Mouse (Mus musculus) ZHBTc4 (cell line): Measurements from ENCODE around the gene Fbp2.
A peak's percentile ranks its signal among the peaks of the same experiment; 100 is the strongest.

Experiments
- DNase-seq: peaks from one replicate; pipeline ENCODE4 v3.0.0-alpha.2; 2011; ENCODE audit warnings: low read depth, low spot score

The Fbp2 gene

DNA sequence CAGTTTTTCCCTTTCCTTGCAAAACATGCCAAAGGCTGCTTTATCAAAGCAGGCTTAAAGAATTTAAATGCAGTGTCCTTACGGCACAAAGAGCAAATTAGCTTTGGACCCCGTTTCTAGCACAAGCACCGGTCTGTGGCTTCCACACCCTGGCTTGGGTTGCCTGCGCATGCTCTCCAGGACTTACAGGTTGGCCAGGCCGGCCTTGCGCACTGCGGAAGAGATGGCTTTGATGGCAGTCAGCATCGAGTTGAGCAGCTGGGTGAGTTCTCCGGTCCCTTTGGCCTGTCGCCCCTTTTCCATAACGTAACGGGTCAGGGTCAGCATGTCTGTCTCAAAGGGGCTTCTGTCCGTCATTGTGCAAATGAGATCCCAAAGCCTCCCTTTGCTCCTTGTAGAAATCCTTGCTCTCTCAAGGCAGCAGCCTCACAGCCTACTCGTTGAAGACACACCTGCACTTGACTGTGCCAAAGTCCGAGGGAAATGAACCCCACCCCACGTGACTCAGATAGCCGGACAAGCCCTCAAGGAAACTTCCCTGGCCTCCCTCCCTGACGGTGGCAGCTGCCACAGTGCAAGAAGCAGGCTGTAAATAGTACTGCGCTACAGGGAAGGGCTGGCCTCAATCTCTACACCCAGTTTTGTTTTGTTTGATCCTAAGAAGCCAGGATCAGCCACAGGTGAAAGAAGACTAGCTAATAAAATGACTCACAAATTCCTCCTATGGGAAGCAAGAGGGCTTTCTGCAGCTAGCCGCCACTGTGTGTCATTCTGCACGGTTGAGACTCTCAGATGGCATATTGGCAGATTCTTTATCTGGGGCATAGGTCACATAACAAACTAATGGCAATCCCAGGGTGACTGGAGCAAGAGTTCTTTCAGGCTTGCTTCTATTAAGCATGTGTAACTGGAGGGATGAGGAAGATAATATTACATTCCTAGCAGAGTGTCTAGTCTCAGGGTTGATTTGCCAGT, at the start of gene Fbp2:
Gene Fbp2, minus strand, starts transcription at position 482 of the 975 bp plus-strand sequence.
- peak; percentile 69 for DNase-seq

DNA sequence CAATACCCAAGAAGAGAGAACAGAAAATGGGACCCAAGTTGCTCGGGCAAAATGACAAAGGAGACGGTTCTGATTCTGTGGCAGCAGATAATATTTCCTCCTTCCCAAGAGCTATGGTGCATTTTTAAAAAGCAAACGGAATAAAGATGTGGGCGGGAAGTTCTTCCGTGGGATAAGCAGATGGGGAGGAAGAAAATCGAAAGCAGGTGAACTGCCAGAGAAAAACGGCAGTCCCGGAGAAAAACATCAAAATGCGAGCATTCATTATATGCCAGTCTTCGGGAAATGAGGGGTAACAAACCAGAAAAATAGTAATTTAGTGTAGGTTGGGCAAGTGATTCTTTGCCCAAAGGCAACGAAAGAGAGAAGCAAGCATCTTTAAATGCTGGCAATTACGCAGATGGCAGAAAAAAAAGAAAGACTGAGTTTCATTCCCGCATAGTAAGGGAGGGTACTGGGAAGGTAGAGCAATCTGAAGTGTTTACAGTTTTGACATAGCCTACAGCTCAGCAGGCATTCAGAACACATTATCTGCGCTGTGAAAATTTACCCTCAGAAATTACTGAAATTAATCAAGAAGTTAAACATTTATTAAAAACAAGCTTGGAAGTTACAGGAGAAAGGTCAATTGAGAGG, 49.4 kb upstream of the Fbp2 start:
- no peak for DNase-seq

DNA sequence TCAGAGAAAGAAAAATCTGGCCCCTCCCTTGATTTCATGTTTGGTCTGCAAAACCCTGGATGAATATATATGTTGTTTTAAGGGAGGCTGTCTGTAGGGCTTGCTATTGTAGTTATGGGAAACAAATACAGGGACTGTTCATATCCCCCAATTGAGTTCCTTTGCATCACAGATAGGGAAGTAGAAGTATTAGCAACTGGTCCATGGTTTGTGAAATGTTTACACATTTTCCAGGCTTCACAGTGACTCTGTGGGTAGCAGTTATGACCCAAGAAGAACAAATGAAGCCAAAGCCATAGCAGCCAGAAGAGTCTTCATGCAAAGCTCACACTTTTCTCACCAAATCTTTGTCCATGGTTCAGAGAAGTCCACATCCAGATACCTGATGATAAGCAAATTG, 42.9 kb upstream of the Fbp2 start:
- DNase-seq = no peak

DNA sequence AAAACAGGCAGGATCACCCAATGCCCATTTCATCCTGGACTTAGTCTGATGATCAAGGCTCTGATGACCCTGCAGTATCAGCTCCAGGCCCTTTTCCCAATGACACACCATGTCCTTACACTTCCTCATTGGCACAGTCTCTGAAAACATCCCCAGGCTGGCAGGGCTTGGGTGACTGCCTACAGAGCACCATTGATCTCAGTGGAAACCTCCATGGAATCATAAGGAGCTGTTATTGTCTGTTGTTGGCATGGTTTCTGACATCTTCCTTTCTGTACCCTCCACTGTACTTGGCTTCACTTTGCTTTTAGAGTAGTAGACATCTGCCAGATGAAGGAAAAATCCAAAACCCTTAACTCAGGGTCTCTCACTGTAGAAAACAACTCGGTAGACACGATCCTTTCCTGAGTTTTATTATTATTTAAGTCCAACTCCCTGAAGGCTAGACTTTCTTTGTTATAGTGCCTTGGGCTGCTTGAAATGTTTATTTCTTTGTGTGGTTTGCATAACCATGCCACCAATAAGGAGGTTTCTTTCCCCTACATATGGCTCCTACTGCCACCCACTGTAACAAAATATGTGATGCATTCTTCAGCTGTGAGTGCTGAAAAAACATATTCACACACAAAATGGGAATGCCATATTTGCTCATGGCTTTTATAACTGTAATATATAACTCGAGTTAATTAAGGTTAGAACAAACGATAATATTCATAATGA, 39.9 kb upstream of the Fbp2 start:
- no peak for DNase-seq

DNA sequence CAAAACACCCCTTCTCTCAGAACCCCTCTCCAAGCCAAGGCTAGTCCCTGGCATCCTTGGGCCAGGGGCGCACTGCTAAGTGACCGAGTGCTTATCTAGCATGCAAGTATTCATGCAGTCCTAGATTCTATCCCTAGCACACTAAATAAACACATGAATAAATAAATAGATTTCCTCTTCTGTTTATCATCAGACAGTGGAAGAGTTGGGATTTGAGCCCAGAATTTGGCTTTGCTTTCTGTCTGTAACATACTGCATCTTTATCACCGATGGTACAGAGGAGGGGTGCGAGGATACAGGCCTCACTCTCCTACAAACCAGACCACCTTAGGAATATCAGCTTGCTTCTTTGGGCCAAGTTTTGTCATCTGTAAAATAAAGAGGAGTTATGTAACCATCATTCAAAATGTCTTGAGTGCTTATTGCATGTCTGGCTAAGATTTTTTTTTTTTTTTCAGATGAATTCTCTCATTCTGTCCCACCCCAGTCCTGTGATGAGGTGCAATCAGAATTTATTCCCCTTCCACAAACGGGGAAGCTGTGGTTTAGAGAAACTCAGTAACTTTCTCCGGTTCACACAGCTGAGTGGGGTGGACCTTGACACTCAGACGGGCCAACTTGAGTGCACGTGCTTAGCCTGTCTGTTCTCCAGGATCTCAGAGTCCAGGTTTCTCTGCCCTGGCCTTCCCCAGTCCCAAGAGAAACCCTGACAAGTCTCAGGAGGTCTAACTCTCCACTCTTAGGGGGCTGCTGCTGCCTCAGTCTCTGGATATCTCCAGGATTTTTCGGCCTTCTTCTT, 35.0 kb upstream of the Fbp2 start:
- no peak for DNase-seq

DNA sequence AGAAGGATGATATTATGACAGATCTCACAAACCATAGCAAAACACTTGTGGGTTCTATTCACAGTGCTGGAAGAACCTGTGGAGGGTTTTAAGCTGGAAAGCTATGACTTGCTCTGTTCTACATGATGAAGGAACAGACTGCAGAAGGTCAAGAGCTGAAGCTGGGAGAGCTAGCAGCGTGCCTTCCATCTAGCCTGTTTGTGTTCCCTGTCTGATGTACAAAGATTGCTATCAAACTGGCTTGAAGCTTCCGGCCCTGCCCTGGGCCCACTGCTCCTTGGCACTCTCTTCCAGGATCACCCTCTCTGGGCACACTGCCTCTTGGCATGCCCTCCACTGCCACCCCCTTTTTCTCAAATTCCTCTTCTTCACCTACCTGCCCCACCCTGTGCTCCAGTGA, 31.1 kb upstream of the Fbp2 start:
- DNase-seq = no peak

DNA sequence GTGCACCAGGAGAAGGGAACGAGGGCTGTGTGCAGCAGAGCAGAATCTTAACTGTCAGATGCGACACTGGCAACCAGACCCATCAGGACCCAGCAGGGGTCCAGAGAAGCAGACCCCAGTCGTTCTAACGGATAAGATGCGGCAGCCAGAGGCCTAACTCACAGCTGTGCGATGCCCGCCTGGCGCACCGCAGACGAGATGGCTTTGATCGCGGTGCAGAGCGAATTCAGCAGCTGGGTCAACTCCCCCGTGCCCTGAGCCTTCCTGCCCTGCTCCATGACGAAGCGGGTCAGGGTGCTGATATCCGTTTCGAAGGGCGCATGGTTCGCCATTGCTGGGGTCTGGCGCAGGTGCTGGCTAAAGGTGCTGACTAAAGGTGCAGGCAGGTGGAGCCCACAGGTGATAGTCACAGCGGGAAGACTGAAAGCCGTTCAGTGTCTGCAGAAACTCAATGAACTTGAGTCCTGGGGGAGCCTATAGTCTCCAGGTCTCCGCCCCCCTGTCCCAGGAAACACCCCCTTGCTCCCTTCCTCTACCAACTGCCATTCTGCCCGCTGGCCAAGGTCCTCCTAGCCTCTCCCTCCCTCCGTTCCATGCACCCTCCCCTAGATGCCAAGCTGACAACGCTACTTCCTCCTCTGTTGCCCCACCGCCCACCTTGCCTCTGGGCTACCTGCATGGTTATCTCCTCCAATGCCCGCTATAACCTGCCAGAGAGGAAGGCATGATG, 29.7 kb upstream of the Fbp2 start, which contains the start of gene Fbp1:
Gene Fbp1, minus strand, starts transcription at position 571 of the 730 bp plus-strand sequence.
- DNase-seq = peak; percentile 56

DNA sequence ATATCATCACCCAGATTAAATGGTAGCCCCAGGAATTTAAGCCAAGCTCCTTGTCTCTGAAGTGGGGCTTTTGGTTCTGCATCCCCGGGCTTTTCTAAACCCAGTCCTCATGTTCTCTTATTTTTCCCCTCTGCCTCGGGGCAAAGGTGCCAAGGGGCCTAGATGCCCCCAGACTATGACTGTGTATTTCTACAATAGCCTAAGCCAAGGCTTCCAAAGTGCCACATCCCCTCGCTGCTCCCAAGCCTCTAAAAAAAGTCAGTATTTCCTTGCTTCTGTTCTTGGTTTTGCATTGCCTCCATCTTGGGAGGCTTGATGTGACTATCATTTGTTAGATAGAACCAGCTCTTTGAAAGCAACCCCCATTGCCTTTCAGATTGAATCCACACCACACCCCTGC, 26.3 kb upstream of the Fbp2 start:
- DNase-seq = no peak

DNA sequence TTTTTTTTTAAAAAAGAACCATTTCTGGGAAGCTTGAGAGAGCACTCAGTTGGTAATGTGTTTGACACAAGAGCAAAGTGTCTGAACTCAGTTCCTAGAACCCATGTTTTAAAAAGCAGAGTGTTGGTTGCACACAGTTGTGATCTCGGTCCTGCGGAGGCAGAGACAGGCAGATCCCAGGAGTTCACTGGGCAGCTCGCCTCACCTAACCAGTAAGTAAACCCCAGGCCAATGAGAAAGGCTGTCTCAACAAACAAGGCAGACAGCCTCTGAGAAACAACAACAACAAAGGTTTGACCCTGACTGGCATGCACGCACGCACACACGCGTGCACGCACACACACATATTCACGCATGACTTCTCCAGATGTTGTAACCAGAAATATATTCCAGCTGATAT, 25.7 kb upstream of the Fbp2 start:
- no peak for DNase-seq

DNA sequence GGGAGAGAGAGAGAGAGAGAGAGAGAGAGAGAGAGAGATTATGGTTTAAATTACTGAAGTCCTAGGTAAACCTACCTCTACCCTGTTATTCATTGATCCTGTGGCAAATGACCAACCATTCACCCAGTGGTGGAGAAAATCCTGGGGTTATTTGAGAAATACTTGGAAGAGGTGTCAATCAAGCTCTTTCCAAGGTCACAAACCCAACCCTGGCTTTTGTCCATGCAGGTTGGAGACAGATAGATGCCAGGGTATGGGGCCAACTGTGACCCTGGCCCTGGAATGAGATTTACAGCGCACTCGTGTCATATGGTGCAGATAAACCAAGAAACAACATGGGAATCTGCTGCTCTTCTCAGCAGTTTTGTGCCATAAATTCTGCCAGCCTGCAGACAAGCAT, 25.2 kb upstream of the Fbp2 start:
- no peak for DNase-seq

DNA sequence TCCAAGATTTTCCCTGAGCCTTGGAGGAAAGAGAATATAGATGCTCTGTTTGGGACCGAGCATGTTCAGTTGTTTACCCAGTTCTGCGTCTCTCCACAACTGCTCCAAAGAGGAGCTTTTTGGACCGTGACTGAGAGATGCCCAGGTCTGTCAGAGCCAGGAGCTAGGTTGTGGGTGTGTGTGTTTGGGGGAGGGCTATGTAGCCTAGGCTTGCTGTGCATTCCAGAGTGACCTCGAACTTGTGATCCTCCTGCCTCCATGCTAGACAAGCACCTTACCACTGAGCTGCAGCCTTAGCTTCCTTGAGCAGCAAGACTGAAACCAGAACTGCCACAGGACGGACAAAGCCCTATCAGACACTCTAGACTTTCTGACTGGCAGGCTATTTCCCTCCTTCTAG, 24.6 kb upstream of the Fbp2 start:
- DNase-seq = no peak

DNA sequence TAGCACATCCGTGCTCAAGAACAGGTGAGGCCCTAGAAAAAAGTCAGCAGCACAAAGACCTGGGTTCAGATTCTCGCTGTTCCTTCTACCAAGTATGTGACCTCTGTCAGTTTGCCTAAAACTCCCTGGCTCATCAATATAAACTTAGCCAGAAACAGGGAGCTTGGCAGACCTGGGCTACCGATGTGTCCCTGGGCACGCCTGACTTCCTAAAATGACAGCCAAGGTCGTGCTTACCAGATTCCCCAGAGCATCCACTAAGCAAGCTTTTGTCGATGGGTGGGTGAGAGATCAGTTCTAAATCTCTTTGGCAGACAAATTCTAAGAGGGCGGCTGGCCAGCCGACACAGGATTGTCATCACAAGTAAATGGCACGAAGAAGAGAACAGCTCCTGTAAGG, 23.1 kb upstream of the Fbp2 start:
- no peak for DNase-seq

DNA sequence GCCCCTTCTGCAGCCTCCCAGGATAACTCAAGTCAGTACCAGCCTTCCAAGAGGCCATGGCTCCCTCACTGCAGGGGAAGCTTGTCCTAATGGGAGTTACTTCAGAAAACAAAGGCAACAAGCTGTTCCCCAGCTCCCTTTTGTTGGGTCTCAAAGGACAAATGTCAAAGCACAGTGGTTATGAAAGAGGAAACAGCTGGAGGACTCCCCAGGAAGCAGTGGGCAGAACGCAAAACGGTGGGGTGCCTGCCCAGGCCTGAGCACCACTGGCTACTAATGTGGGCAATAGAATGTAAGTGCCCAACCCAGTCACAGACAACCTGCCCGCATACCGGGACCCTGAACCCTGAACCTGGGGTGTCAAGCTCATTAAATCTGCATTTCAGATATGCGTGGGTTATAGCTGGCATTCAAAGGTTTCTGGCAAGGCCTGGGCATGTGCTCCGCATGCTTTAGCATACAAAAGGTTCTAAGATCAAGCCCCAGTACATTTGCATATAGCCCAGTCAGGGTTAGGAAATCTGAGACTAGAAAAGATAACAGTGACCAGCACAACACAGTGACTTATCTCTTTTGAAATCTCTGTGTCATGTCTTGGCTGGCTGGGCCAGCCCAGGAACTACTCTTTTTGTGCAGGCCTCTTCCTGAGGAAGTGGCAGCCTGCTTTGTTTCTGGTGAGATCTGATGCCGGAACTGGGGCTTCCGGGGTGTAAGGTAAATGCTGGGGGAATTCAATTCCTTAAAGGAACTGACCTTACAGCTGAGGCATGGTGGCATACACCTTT, 21.8 kb upstream of the Fbp2 start:
- peak; percentile 43 for DNase-seq

DNA sequence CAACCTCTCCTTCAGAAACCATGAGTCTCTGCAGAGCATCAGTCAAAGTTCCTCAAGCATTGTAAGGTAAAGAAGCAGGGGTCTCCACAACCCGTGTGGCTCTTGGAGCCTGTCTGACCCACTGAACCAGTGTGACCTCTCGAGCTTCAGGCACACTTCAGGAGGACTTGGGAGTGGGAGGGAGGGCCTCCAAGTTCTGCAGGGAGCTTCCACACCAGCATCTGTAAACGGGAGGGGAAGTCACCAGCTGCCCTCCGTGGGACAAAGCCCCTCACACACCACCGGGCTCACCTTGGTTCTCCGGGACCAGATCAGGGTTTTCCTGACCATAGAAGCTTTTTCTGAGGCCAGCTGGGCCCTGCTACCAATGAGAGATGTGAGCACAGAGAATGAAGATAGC, 21.2 kb upstream of the Fbp2 start:
- DNase-seq = no peak

DNA sequence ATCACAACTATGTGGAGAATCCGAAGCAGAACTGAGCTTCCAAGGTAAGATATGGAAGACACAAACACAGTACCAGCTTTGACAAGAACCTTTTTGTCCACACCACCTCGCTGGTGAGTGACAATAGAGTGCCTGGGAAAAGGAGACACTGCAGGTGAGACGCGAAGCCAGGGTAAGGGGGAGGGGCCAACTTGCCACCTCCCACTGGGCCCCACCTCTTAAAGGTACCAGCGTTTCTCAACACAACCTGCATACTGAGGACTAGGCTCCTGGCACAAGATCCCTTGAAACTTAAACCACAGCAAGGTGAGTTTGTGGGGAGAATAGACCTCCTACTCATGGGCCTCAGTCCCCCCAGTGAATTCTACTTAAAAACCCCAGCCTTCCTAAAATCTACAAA, 19.0 kb upstream of the Fbp2 start:
- DNase-seq = no peak

DNA sequence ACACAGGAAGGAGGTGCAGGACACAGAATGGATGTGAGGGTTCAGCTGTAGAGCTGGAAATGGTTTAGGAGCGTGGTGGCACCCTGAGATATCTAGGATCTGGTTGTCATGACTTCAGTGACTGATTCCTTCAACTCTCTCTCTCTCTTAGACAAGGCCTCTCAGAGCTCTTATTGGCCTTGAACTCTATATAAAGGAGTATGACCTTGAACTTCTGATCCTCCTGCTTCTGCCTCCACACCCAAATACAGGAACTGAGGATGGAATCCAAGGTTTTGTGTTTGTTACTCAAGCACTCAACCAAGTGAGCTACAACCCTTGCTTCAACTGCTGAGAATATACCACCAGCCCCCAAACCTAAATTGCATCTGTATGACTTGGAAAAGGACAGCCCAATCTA, 17.9 kb upstream of the Fbp2 start:
- DNase-seq = no peak

DNA sequence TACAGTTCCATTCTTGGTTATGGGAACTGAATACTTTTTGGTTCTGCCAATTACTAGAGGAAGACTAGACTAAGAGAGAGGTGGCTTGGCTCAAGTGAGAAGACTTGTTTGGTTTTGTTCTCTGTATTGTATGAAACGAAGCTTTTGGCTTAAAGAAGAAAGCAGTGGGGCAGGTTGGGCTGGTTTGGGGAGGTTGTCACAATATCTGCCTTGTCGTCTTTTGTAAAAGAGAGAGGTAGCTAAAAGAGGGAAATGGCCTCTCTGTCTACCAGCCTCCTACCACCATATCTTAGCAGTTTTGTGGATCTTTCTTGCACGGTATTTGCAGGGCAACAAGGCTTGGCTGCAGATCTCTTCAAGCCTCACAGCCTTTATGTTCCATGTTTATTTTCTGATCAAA, 14.0 kb upstream of the Fbp2 start:
- DNase-seq = no peak

DNA sequence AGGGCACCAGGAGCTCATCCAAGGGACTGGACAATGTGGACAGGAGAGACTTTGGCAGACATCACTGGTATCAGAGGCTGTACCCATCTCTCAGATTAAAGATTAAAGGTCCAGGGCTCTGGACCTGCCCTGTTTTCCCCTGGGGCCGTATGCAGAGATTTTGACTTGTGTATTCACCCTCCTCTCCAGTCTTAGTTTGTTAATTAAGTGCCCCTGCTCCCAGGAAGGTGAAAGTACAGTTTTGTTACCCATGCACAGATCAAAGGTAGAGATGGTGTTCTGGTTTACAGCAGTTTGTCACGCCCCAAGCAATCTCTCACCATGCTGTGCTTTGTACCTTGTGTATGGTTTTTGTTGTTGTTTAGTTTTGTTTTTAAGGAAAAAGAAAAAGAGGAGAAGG, 12.4 kb upstream of the Fbp2 start:
- no peak for DNase-seq

DNA sequence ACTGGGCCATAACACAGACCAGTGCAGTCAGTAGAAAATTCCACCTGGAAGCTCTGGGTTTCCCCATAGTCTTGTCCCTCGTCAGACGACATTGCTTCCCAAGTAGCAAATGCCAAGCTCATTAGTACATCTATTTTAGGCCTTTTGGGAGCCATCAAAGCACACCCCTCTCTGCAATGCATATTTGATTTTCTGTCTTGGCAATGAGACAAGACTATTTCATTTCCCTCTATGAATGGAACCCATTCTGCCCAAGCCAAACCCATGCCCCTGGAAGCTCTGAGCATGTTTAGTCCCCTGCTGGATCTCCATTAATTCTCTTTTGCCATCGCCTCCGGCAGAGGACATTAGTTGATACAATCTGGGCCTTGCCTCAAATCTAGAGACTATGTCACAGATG, 8.6 kb upstream of the Fbp2 start:
- no peak for DNase-seq
